Mouse (Mus musculus): ENCODE results near the gene Olfr159.
"Not testable (repeated sequence)": the region's sequence is repeated elsewhere in the genome, so short reads cannot be mapped to it uniquely, and the experiment has no call there.

Olfr159 gene

GRCm38 (mm10) chr4:43770909-43771308 lies at the start of gene Olfr159:
Gene Olfr159, minus strand, starts transcription at chr4:43771009.
- no peak for DNase-seq (ENCODE audit: low spot score)

DNA sequence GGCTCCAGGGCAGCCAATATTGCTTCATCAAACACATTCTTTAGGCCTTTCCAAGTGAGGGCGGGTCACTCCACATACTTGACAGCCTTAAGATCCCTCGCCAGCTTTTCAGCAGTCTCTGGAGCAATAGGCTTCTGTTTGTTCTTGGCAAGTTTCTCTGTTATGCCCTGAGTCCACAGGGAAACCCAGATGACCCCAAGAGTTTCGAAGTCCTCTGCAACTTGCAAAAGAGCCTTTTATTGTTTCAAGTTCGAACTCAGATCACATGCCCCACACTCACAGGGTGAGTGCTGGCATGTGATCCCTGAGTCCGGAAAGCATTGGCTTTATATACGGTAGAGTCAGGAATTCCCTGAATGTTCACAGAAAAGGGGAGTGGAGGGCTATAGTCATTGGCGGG lies 28.1 kb upstream of the Olfr159 start:
- no peak for DNase-seq (ENCODE audit: low spot score)

GRCm38 (mm10) chr4:43795844-43796243 lies 25.0 kb upstream of the Olfr159 start:
- not testable (repeated sequence) for DNase-seq (ENCODE audit: low spot score)

- no peak for DNase-seq (ENCODE audit: low spot score)
Observed at GRCm38 (mm10) chr4:43795296-43795695, 24.5 kb upstream of the Olfr159 start.

DNA sequence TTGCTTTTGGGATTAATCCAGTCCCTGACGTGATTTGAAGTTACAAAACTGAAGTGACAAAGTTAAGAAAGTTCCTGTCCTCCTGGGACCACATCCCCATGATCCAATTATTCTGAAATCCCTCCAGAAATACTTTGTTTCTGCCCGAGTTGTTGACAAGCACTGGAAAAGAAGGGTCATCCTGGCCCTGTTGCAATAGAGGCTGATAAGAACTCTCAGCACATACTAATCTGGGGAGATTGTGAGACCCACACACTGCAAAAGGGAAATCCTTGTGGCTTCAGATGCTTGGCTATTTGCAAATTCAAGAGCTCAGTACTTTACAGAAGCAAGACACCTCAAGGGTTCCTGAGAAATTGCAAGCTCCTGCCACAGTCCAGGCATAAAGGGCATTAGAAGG lies 1.5 kb upstream of the Olfr159 start:
- no peak for DNase-seq (ENCODE audit: low spot score)

DNA sequence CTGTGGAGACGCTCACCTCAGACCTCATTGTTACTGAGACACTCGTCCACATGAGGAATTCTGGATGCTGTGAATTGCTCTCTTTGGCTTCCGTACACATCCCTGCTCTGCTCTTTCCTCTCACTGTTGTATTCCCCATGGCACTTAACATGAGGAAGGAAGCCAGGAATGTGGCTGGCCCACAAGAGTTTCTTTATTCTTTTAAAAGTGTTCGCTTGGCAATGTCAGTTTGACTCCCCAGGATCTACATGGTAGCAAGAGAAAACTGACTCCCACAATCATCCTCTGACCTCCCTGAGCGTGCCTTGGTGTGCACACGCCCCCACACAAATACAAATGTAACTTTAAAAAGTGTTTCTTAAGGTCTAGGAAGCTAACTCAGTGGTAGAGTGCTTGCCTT lies 817 bp upstream of the Olfr159 start:
- no peak for DNase-seq (ENCODE audit: low spot score)

DNA sequence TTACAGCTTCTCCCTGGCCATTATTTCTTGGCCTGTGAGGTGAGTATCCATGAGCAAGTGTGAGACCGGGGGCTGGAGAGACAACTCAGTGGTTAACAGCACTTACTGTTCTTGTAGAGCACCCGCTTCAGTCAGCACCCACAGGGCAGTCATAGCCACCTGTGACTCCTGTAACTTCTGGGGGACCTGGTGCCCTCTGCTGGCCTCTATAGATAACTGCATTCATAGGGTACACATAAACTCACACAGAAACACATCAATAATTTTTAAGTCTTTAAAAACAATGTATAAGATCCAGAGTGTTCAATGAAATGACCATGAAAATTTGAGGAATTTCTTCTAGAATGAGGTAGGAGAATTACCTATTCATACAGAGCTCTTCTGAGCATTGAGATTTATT lies 1.4 kb downstream of the Olfr159 start:
- no peak for DNase-seq (ENCODE audit: low spot score)

- DNase-seq (ENCODE audit: low spot score): no peak
Observed at GRCm38 (mm10) chr4:43768341-43768740, 2.5 kb downstream of the Olfr159 start.

DNA sequence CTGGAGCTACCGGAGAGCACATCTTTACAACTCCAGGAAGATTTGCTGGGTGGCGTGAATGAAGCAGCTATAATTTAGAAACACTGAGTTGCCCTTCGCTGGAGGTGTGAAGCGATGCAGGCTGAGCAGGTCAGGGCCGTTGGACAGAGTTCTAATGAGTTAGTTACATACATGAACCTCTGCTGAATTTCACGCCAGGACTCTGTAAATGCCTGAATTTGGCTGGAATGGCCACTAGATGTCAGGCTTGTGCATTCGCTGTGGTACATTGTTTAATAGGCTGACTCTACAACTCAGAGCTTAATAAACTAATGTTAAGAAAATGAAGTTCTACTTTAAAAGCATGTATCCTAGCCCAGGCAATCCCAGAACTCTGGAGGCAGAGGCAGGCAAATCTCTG lies 7.4 kb downstream of the Olfr159 start:
- DNase-seq (ENCODE audit: low spot score): peak; percentile 86

GRCm38 (mm10) chr4:43761336-43761735 lies 9.5 kb downstream of the Olfr159 start:
- no peak for DNase-seq (ENCODE audit: low spot score)

DNA sequence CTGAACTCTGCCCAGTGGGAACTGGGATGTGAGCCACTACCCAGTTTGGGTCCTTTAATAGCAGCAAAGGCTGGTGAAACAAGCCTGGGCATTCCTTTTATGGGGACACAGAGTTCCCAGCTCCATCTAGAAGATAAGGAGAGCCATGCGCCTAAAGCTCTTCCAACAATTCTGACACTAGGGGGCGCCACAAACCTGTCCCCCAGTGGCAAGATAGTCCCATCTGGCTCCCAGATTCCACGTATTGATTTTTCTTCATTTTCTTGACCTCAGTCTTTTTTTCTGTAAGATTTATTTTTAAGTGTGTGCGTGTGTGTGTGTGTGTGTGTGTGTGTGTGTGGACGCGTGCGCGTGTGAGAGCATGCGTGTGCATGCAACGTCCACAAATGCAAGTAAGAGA lies 10.3 kb downstream of the Olfr159 start:
- DNase-seq (ENCODE audit: low spot score): peak; percentile 68

DNA sequence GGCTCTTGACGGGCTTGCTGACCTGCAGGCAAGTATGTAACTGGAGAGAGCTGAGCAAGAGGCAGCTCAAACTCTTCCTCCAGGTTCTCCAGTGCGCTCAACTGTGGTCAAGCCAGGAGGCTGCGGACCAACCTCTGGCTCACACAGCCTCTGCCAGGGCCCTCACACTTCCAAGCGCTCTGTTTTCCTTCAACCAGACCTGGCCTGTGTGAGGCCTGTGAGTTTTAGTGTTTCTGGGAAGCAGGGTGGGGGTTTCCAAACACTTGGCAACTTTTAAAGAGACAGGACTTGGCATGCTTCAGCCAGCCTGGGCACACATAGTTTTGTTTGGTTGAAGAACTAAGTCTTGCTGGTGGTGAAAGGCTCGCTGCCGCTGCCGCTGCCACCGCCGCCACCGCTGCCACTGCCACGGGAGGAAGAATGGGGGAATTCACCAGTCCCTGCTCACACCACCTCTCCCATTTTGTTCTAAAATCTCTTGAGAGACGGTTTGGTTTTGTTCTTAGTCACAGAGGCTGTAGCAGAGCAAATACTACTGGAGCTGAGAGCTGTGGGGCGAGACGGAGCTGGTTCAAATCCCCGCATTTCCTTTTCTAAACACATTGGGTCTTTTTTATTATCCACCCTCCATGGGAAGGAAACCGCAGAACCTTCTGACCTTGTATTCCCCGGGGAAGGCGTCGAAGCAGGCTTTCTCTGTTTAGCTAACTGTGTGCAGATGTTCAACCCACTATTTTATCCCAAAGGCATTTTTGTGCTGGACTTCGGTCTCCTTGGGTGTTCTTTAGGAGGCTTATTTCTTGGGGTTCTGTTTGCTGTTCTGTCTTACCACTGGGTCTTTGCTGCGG lies 11.0 kb downstream of the Olfr159 start:
- DNase-seq (ENCODE audit: low spot score): no peak

- DNase-seq (ENCODE audit: low spot score): no peak
Observed at GRCm38 (mm10) chr4:43757213-43757612, 13.6 kb downstream of the Olfr159 start.

- peak; percentile 74 for DNase-seq (ENCODE audit: low spot score)
Observed at GRCm38 (mm10) chr4:43745187-43745586, 25.6 kb downstream of the Olfr159 start.

- no peak for DNase-seq (ENCODE audit: low spot score)
Observed at GRCm38 (mm10) chr4:43743099-43743498, 27.7 kb downstream of the Olfr159 start.

GRCm38 (mm10) chr4:43742637-43743036 lies 28.2 kb downstream of the Olfr159 start:
- no peak for DNase-seq (ENCODE audit: low spot score)

GRCm38 (mm10) chr4:43741526-43741925 lies 29.3 kb downstream of the Olfr159 start:
- DNase-seq (ENCODE audit: low spot score): no peak

DNA sequence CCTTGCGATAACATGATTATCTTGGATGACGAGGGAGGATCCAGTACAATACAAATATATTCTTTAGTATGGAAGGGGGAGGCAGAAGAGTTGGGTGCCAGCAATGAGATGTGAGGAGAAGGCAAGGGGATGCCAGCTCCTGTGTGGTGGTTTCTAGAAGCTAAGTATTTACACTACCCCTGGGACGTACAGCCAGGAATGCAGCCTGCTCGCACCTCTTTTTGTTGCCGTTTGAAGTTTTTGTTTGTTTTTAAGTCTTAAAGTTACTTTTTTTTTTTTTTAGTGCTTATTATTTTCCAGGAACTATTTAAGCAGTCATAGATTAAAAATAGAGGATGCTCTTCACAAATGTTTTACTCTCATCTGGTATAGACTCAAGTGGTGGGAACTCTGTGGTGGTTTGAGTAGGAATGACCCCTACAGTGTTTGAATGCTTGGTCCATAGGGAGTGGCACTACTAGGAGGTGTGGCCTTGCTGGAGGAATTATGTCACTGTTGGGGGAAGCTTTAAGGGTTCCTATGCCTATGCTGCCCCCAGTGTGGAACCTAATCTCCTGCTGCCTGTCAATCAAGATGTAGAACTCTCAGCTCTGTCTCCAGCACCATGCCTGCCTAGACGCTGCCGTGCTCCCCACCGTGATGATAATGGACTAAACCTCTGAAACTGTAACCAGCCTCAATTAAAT lies 31.7 kb downstream of the Olfr159 start:
- DNase-seq (ENCODE audit: low spot score): no peak

DNA sequence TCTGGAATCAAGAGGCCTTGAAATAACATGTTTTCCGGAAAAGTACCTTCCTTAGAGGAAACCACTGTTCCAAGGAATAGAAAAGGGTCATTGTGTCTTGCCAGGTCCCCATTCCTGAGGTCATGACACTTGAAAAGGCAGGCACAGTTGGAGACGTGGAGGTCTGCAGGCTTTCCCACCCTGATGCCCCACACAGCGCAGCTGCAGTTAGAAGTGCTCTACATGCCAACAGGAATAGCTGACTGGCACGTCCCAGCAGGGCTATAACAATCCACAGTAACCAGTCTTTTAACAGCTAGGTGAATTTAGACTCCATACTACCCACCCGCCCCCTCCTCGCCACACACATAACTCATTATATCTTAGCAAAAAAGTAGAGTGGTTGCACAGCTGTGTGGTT lies 33.7 kb downstream of the Olfr159 start:
- no peak for DNase-seq (ENCODE audit: low spot score)

- DNase-seq (ENCODE audit: low spot score): no peak
Observed at GRCm38 (mm10) chr4:43733186-43733585, 37.6 kb downstream of the Olfr159 start.

DNA sequence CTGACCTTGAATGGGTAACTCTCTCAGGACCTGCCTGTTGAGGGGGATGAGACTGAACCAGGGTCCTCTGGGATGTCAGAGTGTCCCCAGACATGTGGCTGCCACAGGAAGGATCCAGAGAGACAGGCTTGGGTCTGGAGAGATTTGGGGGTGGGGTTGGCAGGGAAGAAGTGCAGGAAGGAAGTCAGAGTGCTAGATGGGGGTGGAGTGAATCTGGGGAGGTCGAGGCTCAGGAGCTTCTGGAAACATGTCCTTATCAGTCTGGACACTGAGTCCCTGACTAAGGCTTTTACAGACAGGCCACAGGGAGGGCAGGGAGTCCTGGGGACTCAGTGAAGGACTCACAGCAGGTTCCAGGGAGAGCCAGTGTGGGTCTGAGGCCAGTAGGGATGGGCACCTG lies 38.6 kb downstream of the Olfr159 start:
- no peak for DNase-seq (ENCODE audit: low spot score)

- no peak for DNase-seq (ENCODE audit: low spot score)
Observed at GRCm38 (mm10) chr4:43730750-43731297, 40.0 kb downstream of the Olfr159 start.
